Mouse (Mus musculus) forebrain, embryonic 14.5 days (tissue): ENCODE measurements at regions not wholly inside any gene's neighbourhood (a gene's known extent, or its start where the extent isn't known, plus 50 kb on each side); places are given as distances from the start of the nearest gene placed in this dataset.
"Not testable (repeated sequence)": the region's sequence is repeated elsewhere in the genome, so short reads cannot be mapped to it uniquely, and the experiment has no call there.

Experiments
- ATAC-seq: fragments of 200-750 bp; cut with Nextera tagmentation; 2 replicates; pipeline ENCODE4 v1.8.0; 2017; ENCODE audit warnings: mild to moderate bottlenecking, moderate library complexity
- DNase-seq: peaks from one replicate; pipeline ENCODE4 v3.0.0-alpha.2; 2015; ENCODE audit warnings: low spot score
- H3K27ac ChIP-seq: fragments of 300-500 bp; sonication (generic); 2 replicates; pipeline ENCODE4 v1.5.1; 2014; ENCODE audit warnings: low read depth, mild to moderate bottlenecking, control low read depth, low read length, moderate library complexity
- H3K27me3 ChIP-seq: fragments of 300-500 bp; sonication (generic); replicated peaks from 2 replicates; pipeline ENCODE4 v1.6.1; 2014; ENCODE audit warnings: low read length, control low read depth, mixed read lengths; ENCODE audit not compliant: control insufficient read depth, insufficient read depth
- H3K36me3 ChIP-seq: fragments of 300-500 bp; sonication (generic); 2 replicates; pipeline ENCODE4 v1.6.1; 2014; ENCODE audit warnings: low read length, control low read depth; ENCODE audit not compliant: control insufficient read depth, insufficient read depth
- H3K4me1 ChIP-seq: fragments of 300-500 bp; sonication (generic); 2 replicates; pipeline ENCODE4 v1.6.1; 2014; ENCODE audit warnings: antibody characterized with exemption, low read length, control low read depth; ENCODE audit not compliant: control insufficient read depth, insufficient read depth
- H3K4me2 ChIP-seq: fragments of 300-500 bp; sonication (generic); 2 replicates; pipeline ENCODE4 v1.6.1; 2014; ENCODE audit warnings: mild to moderate bottlenecking, control low read depth, low read length
- H3K4me3 ChIP-seq: fragments of 300-500 bp; sonication (generic); 2 replicates; pipeline ENCODE4 v1.5.1; 2014; ENCODE audit warnings: low read depth, low read length, control low read depth
- H3K9ac ChIP-seq: fragments of 300-500 bp; sonication (generic); 2 replicates; pipeline ENCODE4 v1.6.1; 2014; ENCODE audit warnings: mild to moderate bottlenecking, low read length, control low read depth, moderate library complexity
- H3K9me3 ChIP-seq: fragments of 300-500 bp; sonication (generic); replicated peaks from 2 replicates; pipeline ENCODE4 v1.6.1; 2016; ENCODE audit warnings: low read length, control low read depth, mixed read lengths; ENCODE audit not compliant: control insufficient read depth
- WGBS: fragments of 180-500 bp; shearing (Covaris S2); extraction: QIAGEN DNeasy Blood & Tissue Kit; methylation state at CpG from one replicate; pipeline ENCODE4 v1.1.7; 2014; 5-methylcytosine and 5-hydroxymethylcytosine counted together

DNA sequence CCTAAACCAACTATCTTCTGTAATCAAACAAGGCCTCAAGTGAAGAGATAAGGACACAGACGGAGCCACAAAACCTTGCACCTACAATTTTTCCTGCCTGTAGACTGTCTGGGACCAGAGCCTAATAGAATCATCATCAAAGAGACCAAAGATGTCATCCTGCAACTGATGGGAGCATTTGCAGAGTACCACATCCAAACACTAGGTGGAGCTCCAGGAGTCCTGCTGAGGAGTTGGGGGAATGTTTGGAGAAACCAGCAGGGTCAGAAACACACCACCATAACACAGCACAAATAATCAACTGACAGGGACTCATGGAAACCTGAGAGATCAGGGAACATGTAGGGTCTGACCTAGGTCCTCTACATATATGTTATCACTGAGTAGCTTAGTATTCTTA lies 160.9 kb downstream of the Gm6760 start:
- ATAC-seq (no peak), DNase-seq (peak; percentile 18)

GRCm38 (mm10) chrX:63972386-63972785 lies 179.6 kb downstream of the Gm6760 start:
- peak; percentile 23 for DNase-seq
- H3K9ac ChIP-seq, H3K9me3 ChIP-seq, ATAC-seq, H3K4me2 ChIP-seq, H3K4me1 ChIP-seq, H3K36me3 ChIP-seq, H3K27me3 ChIP-seq, H3K27ac ChIP-seq, H3K4me3 ChIP-seq: not testable (repeated sequence)

More for the DNA sequence above, 160.9 kb downstream of the Gm6760 start:
- Histone ChIP-seq H3K4me1 (no peaks in the 10 kb centered on the region), H3K27ac (no peak overlapping the region), H3K36me3 (no peaks in the 10 kb centered on the region), H3K4me3 (no peak overlapping the region), H3K4me2 (no peak overlapping the region), H3K27me3 (no peaks in the 10 kb centered on the region), H3K9ac (no peak overlapping the region), H3K9me3 (no peaks in the 10 kb centered on the region)
- 24% methylated on average over 1 of the region's 1 CpGs for WGBS
